Mouse (Mus musculus) neutrophil, adult 5-6 weeks (primary cell): Measurements from ENCODE around the gene Klhdc2. TPM values are rescaled to one million over a fixed set of nuclear protein-coding genes. Genes with fewer than 3 reads are reported as not detected.

Experiments
- ATAC-seq: fragments of 151-379, 151-347 bp; 2 replicates; pipeline ENCODE4 v1.8.0; 2017; ENCODE audit warnings: mild to moderate bottlenecking, moderate TSS enrichment; ENCODE audit not compliant: insufficient number of reproducible peaks, poor library complexity, low FRiP score, severe bottlenecking; ENCODE audit errors: extremely low read depth
- total RNA-seq: library from RNA; stranded (forward); fragments of 200-1000 nt; gene quantifications from 2 replicates; pipeline ENCODE4 v1.2.3, GENCODE M21; 2017

Gene Klhdc2
- total RNA-seq, 1 experiment from 2014 or later: 46.7 TPM

- ATAC-seq: no peak
Measured at GRCm38 (mm10) chr12:69298281-69298680, 1.8 kb downstream of the Klhdc2 start.

- ATAC-seq: no peak
Measured at GRCm38 (mm10) chr12:69299231-69299630, 2.8 kb downstream of the Klhdc2 start.

- ATAC-seq: no peak
Measured at GRCm38 (mm10) chr12:69299831-69300230, 3.4 kb downstream of the Klhdc2 start.

- ATAC-seq: no peak
Measured at GRCm38 (mm10) chr12:69300391-69300790, 3.9 kb downstream of the Klhdc2 start.

- ATAC-seq: no peak
Measured at GRCm38 (mm10) chr12:69302171-69302570, 5.7 kb downstream of the Klhdc2 start.

- no peak for ATAC-seq
Measured at GRCm38 (mm10) chr12:69304051-69304450, 7.6 kb downstream of the Klhdc2 start.

- ATAC-seq: no peak
Measured at GRCm38 (mm10) chr12:69306333-69306732, 9.9 kb downstream of the Klhdc2 start.

- no peak for ATAC-seq
Measured at GRCm38 (mm10) chr12:69309659-69310058, 13.2 kb downstream of the Klhdc2 start.

- ATAC-seq: no peak
Measured at GRCm38 (mm10) chr12:69318431-69318830, 21.9 kb downstream of the Klhdc2 start.

- ATAC-seq: peak; percentile 69; the same call in 1 of the 2 replicates
Measured at GRCm38 (mm10) chr12:69331187-69331586, 34.7 kb downstream of the Klhdc2 start.

- no peak for ATAC-seq
Measured at GRCm38 (mm10) chr12:69332147-69332546, 35.7 kb downstream of the Klhdc2 start.

GRCm38 (mm10) chr12:69333547-69333946, 37.1 kb downstream of the Klhdc2 start:
- ATAC-seq: peak; percentile 82

- no peak for ATAC-seq
Measured at GRCm38 (mm10) chr12:69349928-69350327, 53.4 kb downstream of the Klhdc2 start.

- no peak for ATAC-seq
Measured at GRCm38 (mm10) chr12:69351685-69352084, 55.2 kb downstream of the Klhdc2 start.

GRCm38 (mm10) chr12:69356546-69357299, 60.2 kb downstream of the Klhdc2 start, which contains the start of gene Nemf:
Gene Nemf (minus strand): TSS chr12:69357165.
- ATAC-seq: peak; percentile 67

GRCm38 (mm10) chr12:69357300-69357646, 60.8 kb downstream of the Klhdc2 start:
- ATAC-seq: no peak

Other genes with a start within 250 kb of the Klhdc2 start
- 1,199 and 1,263 TPM in 2 replicates for gene Rps29, start 137.5 kb upstream of the Klhdc2 start, total RNA-seq
- not detected in 2 replicates for gene Lrr1, start 127.9 kb upstream of the Klhdc2 start, total RNA-seq
- gene Rpl36al, start 112.6 kb upstream of the Klhdc2 start, total RNA-seq: 301 and 317 TPM in 2 replicates
- gene Mgat2, start 112.5 kb upstream of the Klhdc2 start, total RNA-seq: 44.6 and 47.5 TPM in 2 replicates
- 5.3 and 9.4 TPM in 2 replicates for gene Gm49383, start 99.6 kb upstream of the Klhdc2 start, total RNA-seq
- 0.74 and 0.93 TPM in 2 replicates for gene Dnaaf2, start 98.3 kb upstream of the Klhdc2 start, total RNA-seq
- 6.3 and 10.5 TPM in 2 replicates for gene Gm49384, start 92.4 kb upstream of the Klhdc2 start, total RNA-seq
- gene Pole2, start 68.5 kb upstream of the Klhdc2 start, total RNA-seq: 3.4 and 6.4 TPM in 2 replicates
- gene Klhdc1, start 55.5 kb upstream of the Klhdc2 start, total RNA-seq: 7.6 and 10.8 TPM in 2 replicates
- 159 and 188 TPM in 2 replicates for gene Nemf, start 60.5 kb downstream of the Klhdc2 start, total RNA-seq
- 210 and 221 TPM in 2 replicates for gene Arf6, start 75.5 kb downstream of the Klhdc2 start, total RNA-seq
- 1.8 and 3.6 TPM in 2 replicates for gene Gm9887, start 75.8 kb downstream of the Klhdc2 start, total RNA-seq